Mouse (Mus musculus) cerebellum, adult 2 months (tissue): ENCODE results near the gene Nxph4.

Experiments
- CTCF ChIP-seq: fragments of 200-500 bp; IDR thresholded peaks from 2 replicates; pipeline ENCODE4 v1.5.1; 2011; ENCODE audit warnings: low read depth, mild to moderate bottlenecking, control low read depth, low read length, moderate library complexity, borderline replicate concordance; ENCODE audit not compliant: insufficient read depth
- POLR2A ChIP-seq: fragments of 200-500 bp; IDR thresholded peaks from 2 replicates; pipeline ENCODE4 v1.6.1; 2011; ENCODE audit warnings: low read length, control low read depth, borderline replicate concordance; ENCODE audit not compliant: insufficient read depth

DNA sequence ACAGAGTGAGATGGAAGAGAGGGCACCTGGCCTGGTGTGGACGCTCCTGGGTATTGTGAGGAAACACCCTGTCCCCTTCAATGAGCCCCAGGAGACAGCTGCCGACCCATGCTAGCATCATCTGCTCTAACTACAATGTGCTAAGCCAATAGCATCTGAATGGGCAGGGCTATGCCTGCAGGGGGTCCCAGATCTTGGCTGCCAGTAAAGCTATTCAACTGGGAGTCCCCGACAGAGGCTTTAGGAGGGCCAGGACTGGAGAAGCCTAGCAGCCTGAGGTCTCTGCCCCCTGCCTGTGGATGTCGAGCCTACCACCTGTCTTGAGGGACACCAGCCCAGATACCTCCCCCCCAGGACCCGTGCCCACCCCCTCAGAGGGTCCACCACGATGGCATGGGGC, 8.4 kb upstream of the Nxph4 start:
- TF ChIP-seq POLR2A (no peak), CTCF (no peak)
